Mouse (Mus musculus) limb, embryonic 12.5 days (tissue): ENCODE measurements around the gene Olfr71. TPM values are rescaled to one million over a fixed set of nuclear protein-coding genes. Genes with fewer than 3 reads are reported as not detected.

Experiments
- ATAC-seq: fragments of 200-750 bp; cut with Nextera tagmentation; 2 replicates; pipeline ENCODE4 v1.8.0; 2017; ENCODE audit warnings: low read depth, moderate TSS enrichment; ENCODE audit not compliant: insufficient number of reproducible peaks, insufficient read depth, low FRiP score, low TSS enrichment
- H3K27ac ChIP-seq: fragments of 300-500 bp; sonication (generic); 2 replicates; pipeline ENCODE4 v1.5.1; 2016; ENCODE audit warnings: mild to moderate bottlenecking, moderate library complexity
- H3K27me3 ChIP-seq: fragments of 300-500 bp; sonication (generic); 2 replicates; pipeline ENCODE4 v1.6.1; 2016; ENCODE audit warnings: mild to moderate bottlenecking, moderate library complexity
- H3K36me3 ChIP-seq: fragments of 300-500 bp; sonication (generic); 2 replicates; pipeline ENCODE4 v1.6.1; 2016; ENCODE audit warnings: mild to moderate bottlenecking, moderate library complexity
- H3K4me1 ChIP-seq: fragments of 300-500 bp; sonication (generic); replicated peaks from 2 replicates; pipeline ENCODE4 v1.6.1; 2016
- H3K4me2 ChIP-seq: fragments of 300-500 bp; sonication (generic); 2 replicates; pipeline ENCODE4 v1.6.1; 2016; ENCODE audit warnings: mild to moderate bottlenecking, moderate library complexity
- H3K4me3 ChIP-seq: fragments of 300-500 bp; sonication (generic); replicated peaks from 2 replicates; pipeline ENCODE4 v1.5.1; 2016; ENCODE audit warnings: mild to moderate bottlenecking
- H3K9ac ChIP-seq: fragments of 300-500 bp; sonication (generic); replicated peaks from 2 replicates; pipeline ENCODE4 v1.6.1; 2016; ENCODE audit warnings: mild to moderate bottlenecking, moderate library complexity
- H3K9me3 ChIP-seq: fragments of 300-500 bp; sonication (generic); 2 replicates; pipeline ENCODE4 v1.6.1; 2016; ENCODE audit warnings: mild to moderate bottlenecking, moderate library complexity
- WGBS: fragments of 180-500 bp; shearing (Covaris S2); methylation state at CpG from one replicate; pipeline ENCODE4 v1.1.7; 2016; 5-methylcytosine and 5-hydroxymethylcytosine counted together
- polyA plus RNA-seq: library from polyadenylated mRNA; unstranded; fragments of >200 nt; fragmentation: Nextera tagmentation; extraction: Ambion mirVana; gene quantifications from 2 replicates; pipeline ENCODE4 v1.2.1, GENCODE M21; 2016

Olfr71 gene
- polyA plus RNA-seq, 1 experiment from 2014 or later, result not detected

GRCm38 (mm10) chr4:43655656-43656338, 54.3 kb downstream of the Olfr71 start:
- no peak for ATAC-seq
- WGBS, result 7% methylated on average over 34 of the region's 34 CpGs
- H3K27ac ChIP-seq, result peak overlapping the region; percentile 87
- H3K9me3 ChIP-seq, result no peaks in the 10 kb centered on the region
- H3K9ac ChIP-seq, result peak overlapping the region; percentile 86
- peaks cover 10% of the 10 kb centered on the region; the same call in 1 of the 2 replicates for H3K36me3 ChIP-seq
- peaks cover 20% of the 10 kb centered on the region; the same call in 1 of the 2 replicates for H3K4me1 ChIP-seq
- H3K4me3 ChIP-seq, result peak overlapping the region; percentile 81
- peak overlapping the region; percentile 81 for H3K4me2 ChIP-seq
- peaks cover 15% of the 10 kb centered on the region for H3K27me3 ChIP-seq

Other genes with a start within 250 kb of the Olfr71 start
- not detected in 2 replicates for gene Sit1, start 226.5 kb downstream of the Olfr71 start, polyA plus RNA-seq
- 62.0 and 63.8 TPM in 2 replicates for gene Ccdc107, start 217.4 kb downstream of the Olfr71 start, polyA plus RNA-seq
- gene Arhgef39, start 210.6 kb downstream of the Olfr71 start, polyA plus RNA-seq, result 44.8 and 46.4 TPM in 2 replicates
- 1.1 and 1.3 TPM in 2 replicates for gene Car9, start 203.3 kb downstream of the Olfr71 start, polyA plus RNA-seq
- gene Tpm2, start 186.5 kb downstream of the Olfr71 start, polyA plus RNA-seq, result 215 and 216 TPM in 2 replicates
- 42.0 and 44.5 TPM in 2 replicates for gene Creb3, start 147.9 kb downstream of the Olfr71 start, polyA plus RNA-seq
- gene Tln1, start 147.6 kb downstream of the Olfr71 start, polyA plus RNA-seq, result 62.2 and 67.4 TPM in 2 replicates
- 36.6 and 42.5 TPM in 2 replicates for gene Rgp1, start 131.5 kb downstream of the Olfr71 start, polyA plus RNA-seq
- gene Gba2, start 131.4 kb downstream of the Olfr71 start, polyA plus RNA-seq, result 32.0 and 34.7 TPM in 2 replicates
- 2.1 TPM in 1 of 2 replicates, not detected in the other for gene Msmp, start 125.8 kb downstream of the Olfr71 start, polyA plus RNA-seq
- 14.4 and 17.9 TPM in 2 replicates for gene Npr2, start 78.3 kb downstream of the Olfr71 start, polyA plus RNA-seq
- 0.95 and 0.99 TPM in 2 replicates for gene Spag8, start 56.7 kb downstream of the Olfr71 start, polyA plus RNA-seq
- 78.7 and 87.6 TPM in 2 replicates for gene Hint2, start 53.8 kb downstream of the Olfr71 start, polyA plus RNA-seq
- gene Tmem8b, start 41.3 kb downstream of the Olfr71 start, polyA plus RNA-seq, result 5.6 and 6.6 TPM in 2 replicates
- 2.8 and 3.6 TPM in 2 replicates for gene Fam221b, start 41.1 kb downstream of the Olfr71 start, polyA plus RNA-seq
- gene Olfr70, start 9.4 kb downstream of the Olfr71 start, polyA plus RNA-seq, result 0.08 TPM in 1 of 2 replicates, not detected in the other
- gene Hrct1, start 16.9 kb upstream of the Olfr71 start, polyA plus RNA-seq, result 0.38 and 0.72 TPM in 2 replicates
- 0.20 and 0.28 TPM in 2 replicates for gene Spaar, start 19.8 kb upstream of the Olfr71 start, polyA plus RNA-seq
- gene Olfr159, start 60.8 kb upstream of the Olfr71 start, polyA plus RNA-seq, result not detected in 2 replicates
- 0.19 TPM in 1 of 2 replicates, not detected in the other for gene Olfr156, start 113.6 kb upstream of the Olfr71 start, polyA plus RNA-seq
- 0.12 TPM in 1 of 2 replicates, not detected in the other for gene Olfr157, start 129.9 kb upstream of the Olfr71 start, polyA plus RNA-seq
- gene Olfr155, start 141.3 kb upstream of the Olfr71 start, polyA plus RNA-seq, result not detected in 2 replicates
- gene Reck, start 165.3 kb upstream of the Olfr71 start, polyA plus RNA-seq, result 26.9 and 33.1 TPM in 2 replicates
- gene Glipr2, start 247.1 kb upstream of the Olfr71 start, polyA plus RNA-seq, result 86.2 and 89.9 TPM in 2 replicates